Mouse (Mus musculus): ENCODE results near the gene Ptpro. TPM values are rescaled to one million over a fixed set of nuclear protein-coding genes. Genes with fewer than 3 reads are reported as not detected.

Ptpro gene
- total RNA-seq (2021): 1 to 10 TPM; 2.5 to 9.0 TPM
- long read RNA-seq, experiment 1, partial matches to known transcripts: 0 of 1 reads
- long read RNA-seq, experiment 1, other reads (novel, unspliced or antisense): 0 of 1 reads
- long read RNA-seq, experiment 2, full-length matches to known transcripts: 6 of 17 reads
- long read RNA-seq, experiment 2, partial matches to known transcripts: 9 of 17 reads
- long read RNA-seq, experiment 2, other reads (novel, unspliced or antisense): 2 of 17 reads

DNA sequence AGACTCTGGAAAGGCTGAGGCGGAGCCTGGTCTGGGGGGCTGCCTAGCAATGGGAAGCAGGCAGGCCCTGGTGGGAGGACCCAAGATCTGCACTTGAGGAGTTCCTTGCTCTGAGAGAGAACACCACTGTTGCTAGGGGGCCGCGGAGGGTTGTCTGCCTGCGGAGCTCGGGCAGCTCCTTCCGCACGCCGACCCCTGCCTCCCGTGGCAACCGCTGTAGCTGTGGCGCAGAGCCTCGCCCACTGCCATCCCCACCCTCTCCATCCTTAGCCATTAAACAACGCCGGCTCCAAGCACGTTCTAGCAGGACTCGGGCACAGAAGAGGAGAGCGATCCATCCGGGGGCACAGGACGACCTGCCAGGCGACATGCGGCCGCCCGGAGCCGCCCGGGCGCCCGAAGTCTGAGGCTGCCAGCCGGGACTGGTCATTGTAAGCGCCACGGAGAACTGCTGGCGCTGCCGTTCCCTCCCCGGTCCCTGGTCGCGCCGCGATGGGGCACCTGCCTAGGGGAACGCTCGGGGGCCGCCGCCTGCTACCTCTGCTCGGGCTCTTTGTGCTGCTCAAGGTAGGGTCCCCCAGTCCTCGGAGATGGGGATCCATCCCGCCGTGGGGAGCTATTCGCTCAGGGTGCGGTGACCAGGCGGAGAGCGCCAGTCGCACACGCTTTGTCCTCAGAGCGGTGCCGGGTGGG is at the start of gene Ptpro:
Gene Ptpro, plus strand, starts transcription at position 126 of the 693 bp plus-strand sequence.
- no peak for DNase-seq (ENCODE audit: low spot score in 2 of 2)

DNA sequence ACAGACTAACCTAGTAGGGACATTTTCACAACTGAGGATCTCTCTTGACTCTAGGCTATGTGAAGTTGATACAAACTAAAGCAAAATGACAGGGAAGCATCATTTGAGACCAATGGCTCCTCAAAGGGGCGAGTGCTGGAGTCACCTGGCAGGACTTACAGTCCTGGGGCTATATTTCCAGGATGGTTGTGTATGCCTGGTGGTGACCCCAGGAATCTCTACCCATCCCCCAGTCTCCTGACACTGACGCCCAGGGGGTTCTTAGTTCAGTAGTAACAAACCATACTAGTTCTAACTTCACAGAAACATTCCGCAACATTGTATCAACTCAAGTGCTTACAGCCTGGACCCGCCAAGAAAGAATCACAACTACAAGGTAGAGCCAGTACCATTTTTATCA is 49.5 kb upstream of the Ptpro start:
- no peak for DNase-seq (ENCODE audit: low spot score in 2 of 2)

DNA sequence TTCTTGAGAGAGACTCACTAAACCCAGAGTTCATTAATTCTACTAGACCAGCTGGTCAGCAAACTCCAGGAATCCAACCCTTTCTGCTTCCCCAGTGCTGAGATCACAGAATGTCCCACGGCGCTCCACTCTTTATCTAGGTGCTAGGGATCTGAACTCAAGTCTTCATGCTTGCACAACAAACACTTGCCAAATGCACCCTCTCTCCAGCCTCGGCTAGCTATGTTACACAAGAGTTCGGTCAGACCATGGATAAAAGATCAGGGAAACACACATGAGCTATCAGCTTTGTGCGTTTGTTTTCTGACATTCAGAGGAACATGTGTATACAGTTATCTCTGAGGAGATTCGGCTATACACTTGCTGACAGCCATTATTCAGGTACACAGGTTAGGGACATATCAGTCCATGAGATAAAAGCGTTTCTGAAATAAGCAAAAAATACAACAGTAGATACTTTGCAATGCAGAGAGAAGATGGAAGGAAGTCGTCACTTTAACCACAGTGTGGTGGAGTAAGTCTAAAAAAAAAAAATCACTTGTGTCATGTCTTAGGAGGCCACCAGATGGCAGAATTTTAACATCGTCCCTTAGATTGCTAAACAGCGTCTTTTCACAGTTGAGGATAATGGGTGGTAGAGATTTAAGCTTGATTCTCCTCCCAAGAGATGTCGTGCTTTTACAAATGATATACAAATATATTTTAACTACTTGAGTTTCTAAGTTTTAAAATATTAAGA is 46.3 kb upstream of the Ptpro start:
- no peak for DNase-seq (ENCODE audit: low spot score in 2 of 2)

DNA sequence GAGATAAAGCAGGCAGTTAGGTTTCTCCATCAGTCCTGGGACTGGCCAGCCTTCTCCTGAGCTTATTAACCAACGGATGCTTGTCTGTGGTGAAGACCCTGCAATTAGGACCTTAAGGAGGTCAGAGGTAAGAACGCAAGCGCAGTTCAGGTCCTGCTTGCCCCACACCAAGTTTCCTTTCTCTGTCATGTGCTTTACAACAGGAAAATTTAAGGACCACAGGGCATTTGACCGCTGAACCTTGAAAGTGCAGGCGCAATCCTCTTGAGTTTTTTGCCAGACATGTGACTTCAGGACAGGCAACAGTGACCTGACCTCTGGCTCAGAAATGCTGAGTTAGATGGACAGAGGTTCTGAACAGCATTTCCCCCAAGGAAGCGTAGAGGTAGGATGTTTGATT is 45.0 kb upstream of the Ptpro start:
- no peak for DNase-seq (ENCODE audit: low spot score in 2 of 2)

DNA sequence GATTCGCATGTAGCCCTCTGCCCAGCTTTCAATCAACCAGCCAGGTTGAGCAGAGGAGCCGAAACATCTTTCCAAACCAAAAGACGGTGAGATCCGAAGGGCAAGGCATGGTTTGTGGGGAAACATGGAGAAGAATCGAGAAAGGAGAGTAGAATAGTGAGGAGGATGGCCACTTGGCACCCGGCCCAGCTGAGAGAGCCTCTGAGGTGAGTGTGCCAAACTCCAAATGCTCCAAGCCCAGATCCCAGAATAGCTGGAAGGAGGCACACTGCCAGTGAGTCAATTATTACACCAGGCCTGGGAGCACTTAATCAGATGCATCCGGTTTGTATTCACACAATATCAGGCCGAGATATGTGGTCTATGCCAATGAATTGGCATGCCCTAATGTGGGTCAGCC is 42.1 kb upstream of the Ptpro start:
- DNase-seq (ENCODE audit: low spot score in 2 of 2): no peak

DNA sequence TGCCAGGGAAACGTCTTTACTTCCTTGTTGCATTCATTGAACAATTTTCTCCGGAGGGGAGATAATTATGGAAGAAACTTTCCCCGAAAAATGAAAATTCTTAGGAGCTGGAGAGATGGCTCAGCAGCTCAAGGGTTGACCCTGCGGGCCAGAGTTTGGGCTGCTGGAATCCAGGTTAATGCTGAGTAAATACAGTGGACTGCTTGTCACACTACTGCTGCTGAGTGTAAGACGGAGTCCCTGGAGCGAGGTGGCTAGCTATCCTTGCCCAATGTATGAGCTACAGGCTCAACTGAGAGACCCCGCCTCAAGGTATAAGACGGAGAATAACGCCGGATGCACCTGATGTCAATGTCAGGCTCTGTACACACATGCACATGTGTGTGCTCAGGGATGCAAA is 41.1 kb upstream of the Ptpro start:
- no peak for DNase-seq (ENCODE audit: low spot score in 2 of 2)

DNA sequence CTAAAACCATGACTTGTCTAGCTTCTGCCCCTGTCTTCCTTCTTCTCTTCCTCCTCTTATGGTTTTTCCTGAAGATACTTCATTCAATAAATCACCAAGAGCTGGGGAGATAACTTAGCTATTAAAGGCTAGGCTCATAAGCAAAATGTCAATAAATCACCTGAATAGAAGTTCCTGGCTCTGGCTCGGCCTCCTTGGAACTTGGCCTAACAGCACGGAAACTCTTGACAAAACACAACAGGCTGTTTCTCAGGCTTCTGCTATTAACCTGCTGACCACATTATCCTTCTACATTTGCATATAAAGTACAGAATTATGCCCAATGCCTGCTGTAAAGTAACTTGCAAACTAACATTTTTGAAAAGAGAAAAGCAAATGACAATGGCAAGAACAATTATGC is 40.7 kb upstream of the Ptpro start:
- DNase-seq (ENCODE audit: low spot score in 2 of 2): no peak

DNA sequence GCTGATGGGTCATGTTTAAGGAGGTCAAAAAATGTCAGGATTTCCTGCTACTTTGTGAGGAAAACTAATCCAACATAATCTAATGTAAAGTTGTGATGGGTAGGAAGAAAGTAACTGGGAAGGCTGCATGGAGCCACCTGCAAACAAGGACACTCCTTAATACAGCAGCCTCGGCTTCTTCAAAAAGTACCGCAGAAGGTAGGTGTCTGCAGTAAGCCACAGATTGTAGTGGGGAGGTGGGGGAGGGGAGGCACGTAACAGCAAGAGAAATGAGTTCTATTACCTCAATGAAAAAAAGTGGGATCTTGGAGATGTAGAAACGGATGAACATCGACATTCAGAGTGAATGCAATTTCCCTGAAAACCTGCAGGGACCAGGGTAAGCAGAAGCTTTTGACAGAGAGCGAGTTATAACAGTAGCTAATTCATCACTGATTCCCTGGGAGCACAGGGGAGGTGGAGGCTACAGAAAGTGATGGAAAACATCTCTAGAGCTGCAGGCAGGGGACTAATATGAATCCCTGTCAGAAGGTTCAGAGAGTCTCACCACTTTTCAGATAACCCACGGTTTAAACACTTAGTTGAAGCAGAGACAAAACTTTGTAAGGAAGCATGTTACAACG is 34.2 kb upstream of the Ptpro start:
- DNase-seq (ENCODE audit: low spot score in 2 of 2): no peak

DNA sequence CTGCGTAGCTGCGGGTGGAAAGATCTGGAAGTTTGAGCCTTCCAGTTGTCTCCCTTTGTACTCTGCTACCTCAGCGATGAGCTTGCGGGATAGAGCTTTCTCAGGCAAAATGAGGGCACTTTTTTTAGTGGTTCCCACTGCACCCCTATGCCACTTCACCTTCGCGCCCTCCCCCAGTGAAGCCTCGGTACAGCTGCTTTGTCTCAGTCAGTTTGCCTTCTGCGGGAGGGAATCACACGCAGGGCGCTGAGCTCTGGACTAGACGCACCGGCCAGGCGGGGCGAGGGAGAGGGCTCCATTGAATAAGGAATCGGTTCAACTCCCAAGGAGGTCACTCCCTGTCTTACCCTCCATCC is 746 bp downstream of the Ptpro start:
- no peak for DNase-seq (ENCODE audit: low spot score in 2 of 2)

DNA sequence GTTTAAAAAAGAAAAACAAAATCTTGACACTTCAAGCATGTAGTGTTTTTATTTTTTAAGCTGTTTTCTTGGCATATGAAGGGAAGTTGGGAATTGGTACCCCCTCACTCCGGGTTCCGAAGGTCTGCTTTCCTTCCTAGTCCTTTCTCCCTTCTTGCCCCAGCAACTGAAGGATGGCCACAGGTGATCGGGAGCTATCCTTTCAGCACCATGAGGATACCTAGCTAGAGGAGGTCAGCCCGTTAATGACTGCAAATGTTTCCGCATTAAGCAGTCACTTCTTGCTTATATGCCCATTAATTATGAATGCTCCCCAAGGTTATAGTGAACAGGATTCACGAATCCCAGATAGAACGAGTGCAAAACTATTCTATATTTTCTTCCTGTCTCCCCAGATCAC is 1.3 kb downstream of the Ptpro start:
- DNase-seq (ENCODE audit: low spot score in 2 of 2): no peak

DNA sequence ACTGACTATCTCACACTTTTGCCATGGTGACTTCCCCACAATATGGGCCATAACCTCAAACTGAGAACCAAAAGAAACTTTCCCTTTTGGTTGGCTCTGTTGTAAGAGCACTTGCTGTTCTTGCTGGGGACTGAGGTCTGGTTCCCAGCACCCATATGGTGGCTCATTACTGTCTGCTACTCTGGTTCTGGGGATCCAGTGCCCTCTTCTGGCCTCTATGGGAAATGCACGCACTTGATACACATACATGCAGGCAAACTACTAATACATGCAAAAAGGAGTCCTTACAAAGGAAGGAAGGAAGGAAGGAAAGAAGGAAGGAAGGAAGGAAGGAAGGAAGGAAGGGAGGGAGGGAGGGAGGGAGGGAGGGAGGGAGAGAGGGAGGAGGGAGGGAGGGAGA is 8.9 kb downstream of the Ptpro start:
- no peak for DNase-seq (ENCODE audit: low spot score in 2 of 2)

DNA sequence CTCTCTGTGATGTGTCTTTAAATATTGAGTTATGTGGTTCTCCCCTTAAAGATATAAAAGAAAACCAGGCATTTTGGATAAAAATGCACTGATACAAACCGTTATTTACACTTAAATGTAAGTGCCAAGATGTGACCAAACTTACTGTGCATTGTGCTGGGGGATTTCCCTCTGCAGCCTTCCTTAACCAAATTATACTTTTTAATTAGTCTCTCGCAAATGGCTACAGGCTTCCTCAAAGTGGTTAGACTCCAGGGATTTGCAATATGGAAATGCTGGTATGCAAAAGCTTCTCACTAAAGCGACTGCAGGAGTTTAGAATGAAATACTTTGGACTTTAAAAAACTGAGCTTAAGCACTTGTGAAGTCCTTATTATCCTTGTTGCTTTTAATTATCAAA is 10.0 kb downstream of the Ptpro start:
- no peak for DNase-seq (ENCODE audit: low spot score in 2 of 2)

DNA sequence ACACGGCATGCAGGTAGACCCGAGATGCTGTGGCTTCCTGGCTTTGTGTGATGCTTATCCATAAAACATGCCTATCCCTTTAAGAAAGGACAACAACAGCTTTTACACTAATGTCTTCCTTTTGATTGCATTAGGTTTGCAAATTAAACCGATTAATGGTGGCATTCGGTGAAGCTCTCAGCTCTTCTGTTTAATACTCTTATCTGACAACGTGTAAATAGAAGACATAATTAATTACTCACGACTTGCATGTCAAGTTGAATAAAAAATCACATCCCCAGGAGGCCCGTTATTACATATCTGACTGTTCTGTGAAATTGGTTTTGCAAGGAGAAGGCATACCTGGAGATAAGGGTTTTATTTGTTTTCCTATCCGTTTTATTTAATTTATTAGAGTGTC is 15.9 kb downstream of the Ptpro start:
- no peak for DNase-seq (ENCODE audit: low spot score in 2 of 2)

DNA sequence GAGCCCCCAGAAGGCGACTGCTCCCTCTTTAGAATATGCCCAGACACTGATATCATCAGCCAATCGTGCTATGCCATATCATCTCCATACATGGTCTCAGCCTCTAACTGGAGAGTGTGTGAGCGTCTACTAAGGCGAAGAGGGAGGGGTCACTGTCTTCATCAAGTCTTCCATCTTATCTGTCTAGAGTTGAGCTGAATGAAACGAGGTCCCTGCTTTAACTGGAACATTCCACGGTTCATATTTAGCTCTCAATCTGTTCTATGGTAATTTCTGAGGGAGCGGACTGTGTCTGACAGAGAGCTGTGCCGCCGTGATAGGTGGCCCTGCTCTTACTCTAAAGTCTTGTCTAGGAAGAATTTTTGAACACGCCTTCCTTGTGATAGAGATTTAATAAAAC is 16.5 kb downstream of the Ptpro start:
- DNase-seq (ENCODE audit: low spot score in 2 of 2): no peak

DNA sequence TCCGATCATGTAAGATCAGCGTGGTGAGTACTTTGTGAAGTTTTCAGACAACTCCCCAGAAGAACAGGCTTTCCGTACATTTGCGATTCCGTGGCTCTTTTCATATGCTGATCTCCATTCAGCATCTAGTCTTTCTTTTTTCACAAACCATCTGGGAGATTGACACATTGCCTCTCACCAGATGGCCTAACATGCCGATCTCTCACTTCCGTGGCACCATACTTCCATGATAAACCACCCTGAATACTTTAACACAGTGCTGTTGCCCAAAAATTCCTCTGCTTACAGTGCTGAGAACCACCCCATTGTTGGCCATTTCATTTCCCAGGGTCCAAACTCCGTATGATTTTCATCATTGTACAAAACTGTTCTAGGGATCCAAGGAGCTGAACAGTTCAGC is 20.4 kb downstream of the Ptpro start:
- no peak for DNase-seq (ENCODE audit: low spot score in 2 of 2)

DNA sequence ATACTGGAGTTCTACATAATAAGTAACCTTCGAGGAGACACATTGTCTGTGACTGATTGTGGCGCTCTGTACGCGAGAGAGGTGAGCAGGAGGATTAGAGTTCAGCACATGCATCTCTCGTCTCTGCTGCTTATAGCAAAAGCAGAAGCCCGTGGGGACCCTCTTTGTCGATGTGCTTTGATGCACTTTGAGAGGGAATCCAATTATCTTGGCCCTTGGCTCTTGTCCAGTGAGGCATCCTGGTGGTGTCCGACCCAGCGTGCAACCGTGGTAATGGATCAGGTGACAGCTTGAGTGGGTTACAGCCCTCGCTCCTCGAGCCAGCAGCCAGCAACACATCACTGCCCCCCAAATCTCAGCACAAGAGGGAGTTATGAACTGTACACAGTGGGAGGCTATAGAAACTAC is 25.5 kb downstream of the Ptpro start:
- no peak for DNase-seq (ENCODE audit: low spot score in 2 of 2)

DNA sequence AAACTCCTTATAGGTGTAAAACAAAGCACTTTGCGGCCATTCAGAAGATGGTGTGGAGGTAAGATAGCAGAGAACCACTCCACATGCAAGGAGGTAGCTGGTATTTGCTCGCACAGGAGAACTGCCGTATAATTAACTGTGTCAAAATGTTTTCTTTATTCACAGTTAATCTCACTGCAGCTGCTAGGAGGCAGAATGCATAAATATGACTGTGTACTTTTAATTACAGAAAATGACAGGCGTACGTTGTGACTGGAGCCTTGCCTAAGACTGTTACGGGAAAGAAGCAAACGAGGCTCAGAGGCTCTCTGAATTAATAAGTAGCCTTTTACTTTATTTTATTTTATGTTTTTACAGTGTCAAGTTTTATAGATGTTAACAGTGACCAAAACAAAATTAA is 27.5 kb downstream of the Ptpro start:
- DNase-seq (ENCODE audit: low spot score in 2 of 2): no peak

DNA sequence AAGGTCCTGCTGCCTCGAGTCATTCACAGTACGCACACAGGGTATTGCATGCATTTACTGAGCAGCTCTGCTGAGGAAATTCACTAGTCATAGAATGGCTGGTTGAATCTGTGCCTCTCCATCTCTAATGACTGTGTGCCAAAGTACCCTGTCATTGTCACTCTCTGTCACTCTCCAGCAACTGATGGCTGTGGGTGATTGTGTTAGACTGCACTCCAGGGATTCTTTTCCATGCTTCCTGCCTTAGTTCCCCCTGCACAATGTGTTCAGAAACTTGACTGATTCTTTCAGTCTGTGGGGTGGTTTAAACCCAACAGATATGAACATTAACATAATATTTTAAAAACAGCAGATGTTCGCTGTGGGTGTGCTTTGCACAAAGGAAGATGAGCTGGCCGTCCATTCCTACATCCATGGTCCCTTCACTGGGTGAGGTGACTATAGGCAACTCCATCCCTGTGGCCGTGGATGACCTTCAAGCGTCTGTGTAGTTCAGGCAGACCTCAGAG is 29.5 kb downstream of the Ptpro start:
- no peak for DNase-seq (ENCODE audit: low spot score in 2 of 2)

DNA sequence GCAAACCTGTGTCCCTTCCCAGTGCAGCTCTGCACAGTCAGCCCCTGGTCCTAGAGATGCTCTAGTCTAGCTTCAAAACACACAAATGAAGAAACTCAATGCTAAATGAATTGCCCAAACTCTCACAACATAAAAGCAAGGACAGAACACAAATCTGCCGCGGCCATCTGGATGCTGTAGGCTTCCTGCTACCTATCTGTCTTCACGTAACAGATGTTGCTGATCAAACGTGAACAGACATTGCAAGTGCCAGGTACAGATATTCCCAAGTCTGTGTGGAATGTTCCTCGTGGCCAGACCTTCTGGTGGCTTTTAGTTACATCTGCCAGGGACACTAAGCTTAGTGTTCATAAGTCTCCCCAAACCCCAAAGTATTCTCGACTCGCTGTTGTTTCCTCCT is 29.9 kb downstream of the Ptpro start:
- no peak for DNase-seq (ENCODE audit: low spot score in 2 of 2)

DNA sequence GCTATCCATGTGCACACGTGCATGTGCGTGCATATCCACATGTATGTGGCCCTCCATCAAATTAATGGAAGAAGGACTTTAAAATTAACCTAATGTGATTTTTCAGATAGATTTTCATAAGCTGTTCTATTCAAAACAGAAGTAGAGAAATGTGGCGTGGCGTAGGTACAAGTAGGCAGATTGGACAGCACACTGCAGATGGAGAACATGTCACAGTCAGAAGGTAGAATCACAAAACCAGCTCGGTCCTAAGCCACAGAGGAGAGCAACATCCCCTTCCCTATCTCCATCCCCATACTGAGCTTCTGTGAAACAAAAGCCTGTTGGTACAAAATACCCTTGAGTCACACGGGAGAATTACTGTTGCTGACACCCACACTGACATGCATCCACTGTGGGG is 34.3 kb downstream of the Ptpro start:
- DNase-seq (ENCODE audit: low spot score in 2 of 2): no peak

DNA sequence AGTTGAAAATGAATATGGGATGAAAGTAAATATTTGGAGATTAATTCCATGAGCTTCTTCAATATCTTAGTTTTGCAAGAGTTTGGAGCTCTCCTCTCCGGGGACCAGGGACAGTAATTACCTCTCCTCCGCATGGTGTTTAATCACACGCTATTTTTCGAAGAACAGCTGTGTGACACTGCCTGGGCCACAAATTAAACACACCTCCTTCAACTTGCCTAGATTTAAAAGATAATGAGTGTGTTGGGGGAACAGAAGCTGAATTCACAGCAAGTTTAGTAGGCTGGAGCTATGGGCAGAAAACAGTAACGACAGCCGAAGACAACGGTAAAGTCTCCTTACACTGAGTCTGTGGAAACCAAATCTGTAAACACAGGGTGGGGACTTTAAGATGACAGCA is 35.7 kb downstream of the Ptpro start:
- DNase-seq (ENCODE audit: low spot score in 2 of 2): no peak

DNA sequence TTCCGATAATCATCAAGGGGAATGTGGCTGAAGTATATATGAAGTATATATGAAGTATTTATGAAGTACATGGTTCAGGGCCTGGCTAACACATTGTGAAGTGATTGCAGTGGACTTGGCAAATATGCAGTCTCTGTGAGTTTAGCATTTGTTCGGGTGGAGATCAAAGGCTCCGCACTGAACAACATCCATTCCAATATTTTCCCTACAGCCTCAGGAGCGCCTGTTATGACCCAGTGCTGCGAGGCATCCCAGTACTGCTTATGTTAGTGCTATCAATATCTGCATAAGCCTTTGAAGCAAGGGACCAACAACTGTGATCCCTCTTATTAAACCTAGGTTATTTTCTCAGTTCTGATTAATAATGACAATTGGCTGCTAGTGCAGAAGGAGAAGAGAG is 36.1 kb downstream of the Ptpro start:
- no peak for DNase-seq (ENCODE audit: low spot score in 2 of 2)

Data from adrenal gland, postnatal 4 days (tissue).